Mouse (Mus musculus): ENCODE data around the gene Capzb. TPM values are rescaled to one million over a fixed set of nuclear protein-coding genes. Genes with fewer than 3 reads are reported as not detected.

Capzb gene
- polyA plus RNA-seq, 2 experiments = 198 to 284 TPM

DNA sequence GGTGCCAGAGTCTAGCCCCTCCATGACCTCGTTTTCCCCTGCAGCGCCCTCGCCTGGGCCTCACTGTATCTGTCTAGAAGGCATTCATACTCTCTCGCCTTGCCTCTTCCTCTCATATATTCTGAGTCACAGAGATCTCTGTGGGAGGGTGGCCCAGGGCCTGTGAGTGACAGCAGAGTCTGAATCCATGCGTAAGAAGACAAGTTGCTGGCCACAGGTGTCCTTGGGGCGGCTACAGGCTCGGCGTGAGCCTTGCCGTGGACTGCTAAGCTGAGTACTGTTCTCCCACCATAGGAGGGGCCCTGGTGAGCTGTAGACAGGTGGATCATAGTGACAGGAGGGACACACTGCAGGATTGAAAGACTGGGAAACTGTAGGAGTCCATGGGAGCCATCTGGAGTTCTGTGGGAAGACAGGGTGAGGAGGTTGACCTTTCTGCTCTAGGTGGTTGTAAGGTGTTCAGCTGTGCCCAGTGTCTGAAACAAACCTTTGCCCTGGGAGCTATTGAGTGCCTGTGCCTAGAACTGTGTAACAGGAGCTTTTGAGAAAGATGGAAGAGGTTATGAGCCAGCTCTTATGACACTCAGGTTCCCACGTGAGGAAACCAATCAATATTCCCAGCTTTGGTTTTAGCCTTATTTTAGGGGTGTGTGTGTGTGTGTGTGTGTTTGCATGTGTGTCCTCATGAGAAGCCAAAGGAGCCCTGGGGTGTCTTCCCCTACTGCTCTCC lies 80.4 kb downstream of the Capzb start:
- H3K27ac ChIP-seq (replicated peaks; ENCODE audit: low read depth, low read length) = no peak overlapping the region
- no peaks in the 10 kb centered on the region for H3K9me3 ChIP-seq (ENCODE audit: control insufficient read depth, low read length)
- no peak overlapping the region for H3K9ac ChIP-seq (ENCODE audit: low read depth, low read length, severe bottlenecking)
- peaks cover 23% of the 10 kb centered on the region for H3K36me3 ChIP-seq (ENCODE audit: control insufficient read depth, insufficient read depth, low read length)
- no peaks in the 10 kb centered on the region for H3K27me3 ChIP-seq (ENCODE audit: control insufficient read depth, insufficient read depth, low read length)
- peaks cover 49% of the 10 kb centered on the region for H3K4me1 ChIP-seq (ENCODE audit: control insufficient read depth, insufficient read depth, low read length)
- DNase-seq (ENCODE audit: low spot score) (no peak), ATAC-seq (ENCODE audit: low FRiP score, low read depth) (no peak)
- no peak overlapping the region for H3K4me2 ChIP-seq (replicated peaks; ENCODE audit: low read depth, low read length, severe bottlenecking)
- WGBS = 87% methylated on average over 10 of the region's 10 CpGs
- no peak for TF ChIP-seq POLR2A (IDR thresholded peaks at IDR 0.05; ENCODE audit: borderline replicate concordance, extremely low read depth, insufficient read depth, insufficient read length)
- no peak overlapping the region for H3K4me3 ChIP-seq (replicated peaks; ENCODE audit: low read length)

DNA sequence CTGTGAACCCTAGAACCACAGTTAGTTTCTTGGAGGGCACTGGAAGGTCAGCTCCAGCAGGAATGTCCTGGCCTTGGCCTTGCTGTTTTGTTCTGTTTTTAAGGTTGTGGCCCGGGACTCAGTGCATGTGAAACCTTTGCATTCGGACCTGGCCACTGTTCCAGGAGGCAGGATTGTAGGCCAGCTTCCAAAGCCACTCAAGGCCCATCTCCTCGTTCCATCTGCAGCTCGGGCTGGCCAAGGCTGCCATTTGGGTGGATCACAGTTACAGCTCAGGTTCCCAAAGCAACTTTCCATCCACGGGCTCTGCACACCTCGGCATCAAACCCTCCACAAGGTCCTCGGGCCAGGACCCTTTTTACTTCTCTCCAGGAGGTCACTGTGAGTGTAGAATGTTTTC lies 81.9 kb downstream of the Capzb start:
- no peak for TF ChIP-seq POLR2A (IDR thresholded peaks at IDR 0.05; ENCODE audit: borderline replicate concordance, extremely low read depth, insufficient read depth, insufficient read length)
- no peaks in the 10 kb centered on the region for H3K9me3 ChIP-seq (ENCODE audit: control insufficient read depth, low read length)
- H3K9ac ChIP-seq (ENCODE audit: low read depth, low read length, severe bottlenecking) = no peak overlapping the region
- H3K4me1 ChIP-seq (ENCODE audit: control insufficient read depth, insufficient read depth, low read length) = peaks cover 37% of the 10 kb centered on the region
- 88% methylated on average over 7 of the region's 7 CpGs for WGBS
- no peak for ATAC-seq (ENCODE audit: low FRiP score, low read depth)
- no peaks in the 10 kb centered on the region for H3K27me3 ChIP-seq (ENCODE audit: control insufficient read depth, insufficient read depth, low read length)
- H3K4me3 ChIP-seq (replicated peaks; ENCODE audit: low read length) = no peak overlapping the region
- H3K4me2 ChIP-seq (replicated peaks; ENCODE audit: low read depth, low read length, severe bottlenecking) = no peak overlapping the region
- H3K27ac ChIP-seq (replicated peaks; ENCODE audit: low read depth, low read length) = no peak overlapping the region
- no peak for DNase-seq (ENCODE audit: low spot score)
- H3K36me3 ChIP-seq (ENCODE audit: control insufficient read depth, insufficient read depth, low read length) = peaks cover 26% of the 10 kb centered on the region

DNA sequence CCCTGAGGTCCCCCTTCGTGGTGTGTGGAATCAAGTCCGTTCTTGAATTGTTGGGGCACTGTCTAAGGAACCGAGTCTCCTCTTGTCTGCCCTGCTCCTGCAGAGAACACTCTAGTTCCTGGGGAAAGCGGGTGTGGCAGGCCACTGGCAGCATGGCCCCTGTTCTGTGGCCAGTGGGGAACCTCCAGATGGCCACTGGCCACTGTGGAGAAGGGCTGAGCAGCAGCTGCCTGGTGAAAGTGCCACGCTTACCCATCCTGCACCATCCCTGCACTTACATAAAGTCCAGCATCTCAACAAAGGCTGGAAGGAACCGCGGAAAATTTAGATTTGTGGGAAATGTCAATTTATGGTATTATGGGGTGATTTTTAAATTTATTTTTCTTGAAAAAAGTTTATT lies 83.7 kb downstream of the Capzb start:
- H3K4me1 ChIP-seq (ENCODE audit: control insufficient read depth, insufficient read depth, low read length) = peaks cover 24% of the 10 kb centered on the region

DNA sequence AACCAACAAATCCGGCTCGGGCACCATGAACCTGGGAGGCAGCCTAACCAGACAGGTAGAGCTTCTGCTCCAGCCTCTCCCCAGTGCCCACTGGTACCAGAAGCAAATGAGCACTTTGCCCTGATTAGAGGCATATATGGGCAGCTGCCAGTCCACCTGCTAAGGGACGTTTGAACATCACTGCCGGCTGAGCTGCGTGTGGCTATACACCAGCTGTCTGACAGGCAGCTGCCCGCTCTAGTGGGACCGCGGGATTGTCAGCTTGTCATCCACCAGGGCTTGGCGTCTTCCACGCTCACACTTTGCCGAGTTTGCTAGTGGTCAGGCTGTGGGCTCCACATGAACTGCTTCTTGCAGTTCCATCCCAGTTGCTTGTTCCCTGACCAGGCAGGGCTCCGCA lies 87.8 kb downstream of the Capzb start:
- no peak for TF ChIP-seq POLR2A (IDR thresholded peaks at IDR 0.05; ENCODE audit: borderline replicate concordance, extremely low read depth, insufficient read depth, insufficient read length)
- Histone ChIP-seq H3K36me3 (ENCODE audit: control insufficient read depth, insufficient read depth, low read length) (peaks cover 43% of the 10 kb centered on the region), H3K27me3 (ENCODE audit: control insufficient read depth, insufficient read depth, low read length) (no peaks in the 10 kb centered on the region), H3K4me3 (replicated peaks; ENCODE audit: low read length) (no peak overlapping the region), H3K27ac (replicated peaks; ENCODE audit: low read depth, low read length) (no peak overlapping the region), H3K9ac (ENCODE audit: low read depth, low read length, severe bottlenecking) (no peak overlapping the region), H3K4me2 (replicated peaks; ENCODE audit: low read depth, low read length, severe bottlenecking) (no peak overlapping the region), H3K9me3 (ENCODE audit: control insufficient read depth, low read length) (no peaks in the 10 kb centered on the region), H3K4me1 (ENCODE audit: control insufficient read depth, insufficient read depth, low read length) (peaks cover 31% of the 10 kb centered on the region)
- ATAC-seq (ENCODE audit: low FRiP score, low read depth) = no peak
- DNase-seq (ENCODE audit: low spot score) = no peak
- WGBS = 96% methylated on average over 12 of the region's 12 CpGs

More for the DNA sequence above, 83.7 kb downstream of the Capzb start:
- Histone ChIP-seq H3K9ac (ENCODE audit: low read depth, low read length, severe bottlenecking) (no peak overlapping the region), H3K9me3 (ENCODE audit: control insufficient read depth, low read length) (no peaks in the 10 kb centered on the region), H3K4me2 (replicated peaks; ENCODE audit: low read depth, low read length, severe bottlenecking) (no peak overlapping the region), H3K4me3 (replicated peaks; ENCODE audit: low read length) (no peak overlapping the region), H3K27me3 (ENCODE audit: control insufficient read depth, insufficient read depth, low read length) (no peaks in the 10 kb centered on the region), H3K36me3 (ENCODE audit: control insufficient read depth, insufficient read depth, low read length) (peaks cover 43% of the 10 kb centered on the region), H3K27ac (replicated peaks; ENCODE audit: low read depth, low read length) (no peak overlapping the region)
- WGBS = 58% methylated on average over 7 of the region's 7 CpGs
- DNase-seq (ENCODE audit: low spot score) (no peak), ATAC-seq (ENCODE audit: low FRiP score, low read depth) (no peak)
- TF ChIP-seq POLR2A (IDR thresholded peaks at IDR 0.05; ENCODE audit: borderline replicate concordance, extremely low read depth, insufficient read depth, insufficient read length) = no peak

DNA sequence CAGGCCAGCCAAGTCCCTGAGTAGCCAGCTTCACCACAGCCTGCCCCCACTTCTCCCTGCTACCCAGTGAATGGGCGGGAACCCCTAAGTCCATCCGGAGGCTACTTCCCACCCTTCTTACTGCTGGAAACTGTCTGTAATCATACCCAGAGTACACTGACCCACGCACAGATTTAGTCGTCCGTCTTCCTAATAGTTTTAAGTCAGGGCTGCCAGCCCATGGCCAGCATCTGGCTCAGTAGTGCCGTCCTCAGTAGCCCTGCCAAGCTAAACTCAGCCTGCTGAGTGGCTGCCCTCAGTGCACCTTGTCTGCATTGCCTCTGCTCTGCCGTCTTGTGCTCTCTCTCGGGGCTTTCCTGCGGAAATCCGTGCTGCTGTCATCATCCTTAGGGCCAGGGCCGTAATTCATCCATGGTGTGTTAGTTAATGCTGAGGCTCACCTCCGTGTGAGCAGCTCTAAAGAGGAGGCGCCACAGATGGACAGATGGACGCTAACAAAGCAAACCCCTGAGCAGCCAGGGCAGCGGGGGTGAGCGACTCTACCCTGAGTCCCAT lies 89.2 kb downstream of the Capzb start:
- WGBS = 78% methylated on average over 16 of the region's 16 CpGs
- Histone ChIP-seq H3K27me3 (ENCODE audit: control insufficient read depth, insufficient read depth, low read length) (no peaks in the 10 kb centered on the region), H3K9me3 (ENCODE audit: control insufficient read depth, low read length) (no peaks in the 10 kb centered on the region), H3K27ac (replicated peaks; ENCODE audit: low read depth, low read length) (no peak overlapping the region), H3K36me3 (ENCODE audit: control insufficient read depth, insufficient read depth, low read length) (peaks cover 49% of the 10 kb centered on the region), H3K4me2 (replicated peaks; ENCODE audit: low read depth, low read length, severe bottlenecking) (no peak overlapping the region), H3K4me1 (ENCODE audit: control insufficient read depth, insufficient read depth, low read length) (peaks cover 30% of the 10 kb centered on the region), H3K9ac (ENCODE audit: low read depth, low read length, severe bottlenecking) (no peak overlapping the region), H3K4me3 (replicated peaks; ENCODE audit: low read length) (no peak overlapping the region)
- DNase-seq (ENCODE audit: low spot score) = no peak
- TF ChIP-seq POLR2A (IDR thresholded peaks at IDR 0.05; ENCODE audit: borderline replicate concordance, extremely low read depth, insufficient read depth, insufficient read length) = no peak
- no peak for ATAC-seq (ENCODE audit: low FRiP score, low read depth)

Measured in limb, embryonic 14.5 days (tissue).